Mouse (Mus musculus) E14TG2a.4 (cell line): ENCODE data around the gene Phyhipl.

Source experiments
- H3K27me3 ChIP-seq: 2 replicates; pipeline ENCODE4 v1.6.1; 2014; ENCODE audit warnings: low read length, control low read depth; ENCODE audit not compliant: insufficient read depth
- H3K36me3 ChIP-seq: 2 replicates; pipeline ENCODE4 v1.6.1; 2014; ENCODE audit warnings: low read length, control low read depth; ENCODE audit not compliant: insufficient read depth
- H3K4me1 ChIP-seq: replicated peaks from 2 replicates; pipeline ENCODE4 v1.6.1; 2014; ENCODE audit warnings: low read depth, low read length, control low read depth
- H3K4me3 ChIP-seq: replicated peaks from 2 replicates; pipeline ENCODE4 v1.5.1; 2014; ENCODE audit warnings: mild to moderate bottlenecking, low read length
- H3K9me3 ChIP-seq: 2 replicates; pipeline ENCODE4 v1.6.1; 2014; ENCODE audit warnings: low read length, control low read depth
- CTCF ChIP-seq: conservative IDR thresholded peaks from 2 replicates; pipeline ENCODE4 v1.5.1; 2014; ENCODE audit warnings: low read length
- NANOG ChIP-seq: IDR thresholded peaks from 2 replicates; pipeline ENCODE4 v1.6.1; 2014; ENCODE audit warnings: borderline replicate concordance, low read length, mixed read lengths
- POU5F1 ChIP-seq: IDR thresholded peaks from 2 replicates; pipeline ENCODE4 v1.6.1; 2014; ENCODE audit warnings: low read length, borderline replicate concordance

The Phyhipl gene

DNA sequence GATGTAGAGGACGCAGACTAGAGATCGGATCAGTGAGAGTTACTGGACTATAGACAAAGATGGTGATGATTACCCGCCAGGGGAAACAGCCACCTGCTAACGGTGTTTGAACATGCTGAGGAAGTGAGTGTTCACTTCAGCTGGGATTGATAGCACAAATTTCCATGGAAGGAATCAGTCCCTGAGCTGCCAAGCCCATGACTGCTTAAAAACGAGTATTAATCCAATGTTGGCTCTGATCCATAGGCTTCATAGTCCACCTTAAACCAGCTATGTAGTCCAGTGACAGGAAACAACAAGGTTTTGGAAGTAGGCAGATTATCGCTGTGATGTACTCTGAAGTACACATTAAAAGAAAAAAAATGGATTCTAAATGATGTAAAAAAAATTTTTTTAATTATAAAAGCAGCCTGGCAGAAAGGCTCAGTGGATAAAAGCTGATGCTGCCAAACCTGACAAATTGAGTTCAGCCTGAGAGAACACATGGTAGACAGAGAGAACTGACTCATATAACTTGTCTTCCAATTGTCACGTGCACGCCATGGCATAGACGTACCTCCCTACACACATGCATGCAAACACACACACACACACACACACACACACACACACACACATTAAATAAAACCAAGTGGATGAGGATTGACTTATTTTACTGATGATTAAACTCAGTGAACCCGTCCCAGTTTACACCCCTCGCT lies 14.7 kb downstream of the Phyhipl start:
- Histone ChIP-seq H3K9me3 (no peaks in the 10 kb centered on the region), H3K27me3 (no peaks in the 10 kb centered on the region), H3K4me3 (no peak overlapping the region), H3K4me1 (peaks cover 9% of the 10 kb centered on the region; the same call in 1 of the 2 replicates), H3K36me3 (no peaks in the 10 kb centered on the region)
- TF ChIP-seq CTCF (no peak), NANOG (no peak), POU5F1 (no peak)

DNA sequence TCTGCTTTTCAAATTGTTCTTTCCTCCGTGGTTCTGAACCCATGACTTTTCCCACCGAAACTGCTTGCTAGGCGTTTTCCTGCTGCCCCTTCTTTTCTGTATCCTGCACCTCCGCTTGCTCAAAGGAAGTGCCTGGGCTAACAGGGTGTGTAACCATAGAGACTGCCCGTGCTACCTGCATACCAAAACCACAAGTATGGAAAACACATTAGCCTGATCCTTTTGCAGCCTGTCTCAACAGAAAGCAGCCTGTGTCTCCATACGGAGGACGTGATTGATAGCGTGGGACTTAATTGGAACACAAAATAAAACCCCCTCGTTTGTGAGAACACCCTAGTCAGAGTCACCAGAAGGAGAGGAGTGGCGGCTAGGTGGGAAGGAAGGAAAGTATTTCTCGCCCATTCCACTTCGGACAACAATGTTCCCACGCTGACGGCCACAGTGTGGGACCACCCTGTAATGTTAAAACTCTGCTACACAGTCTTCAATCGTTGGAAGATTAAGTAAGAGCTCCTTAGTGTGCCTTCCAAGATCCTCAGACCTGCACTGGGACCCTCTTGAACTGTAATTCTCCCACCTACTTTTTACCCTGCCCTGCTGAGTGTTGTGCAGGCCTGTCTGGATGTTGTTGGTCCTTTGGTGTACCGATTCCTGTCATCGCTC lies 15.6 kb downstream of the Phyhipl start:
- no peaks in the 10 kb centered on the region for H3K9me3 ChIP-seq
- H3K4me3 ChIP-seq: no peak overlapping the region
- H3K36me3 ChIP-seq: no peaks in the 10 kb centered on the region
- no peaks in the 10 kb centered on the region for H3K27me3 ChIP-seq
- TF ChIP-seq POU5F1: no peak
- no peak for TF ChIP-seq CTCF
- TF ChIP-seq NANOG: no peak
- H3K4me1 ChIP-seq: peaks cover 9% of the 10 kb centered on the region; the same call in 1 of the 2 replicates

DNA sequence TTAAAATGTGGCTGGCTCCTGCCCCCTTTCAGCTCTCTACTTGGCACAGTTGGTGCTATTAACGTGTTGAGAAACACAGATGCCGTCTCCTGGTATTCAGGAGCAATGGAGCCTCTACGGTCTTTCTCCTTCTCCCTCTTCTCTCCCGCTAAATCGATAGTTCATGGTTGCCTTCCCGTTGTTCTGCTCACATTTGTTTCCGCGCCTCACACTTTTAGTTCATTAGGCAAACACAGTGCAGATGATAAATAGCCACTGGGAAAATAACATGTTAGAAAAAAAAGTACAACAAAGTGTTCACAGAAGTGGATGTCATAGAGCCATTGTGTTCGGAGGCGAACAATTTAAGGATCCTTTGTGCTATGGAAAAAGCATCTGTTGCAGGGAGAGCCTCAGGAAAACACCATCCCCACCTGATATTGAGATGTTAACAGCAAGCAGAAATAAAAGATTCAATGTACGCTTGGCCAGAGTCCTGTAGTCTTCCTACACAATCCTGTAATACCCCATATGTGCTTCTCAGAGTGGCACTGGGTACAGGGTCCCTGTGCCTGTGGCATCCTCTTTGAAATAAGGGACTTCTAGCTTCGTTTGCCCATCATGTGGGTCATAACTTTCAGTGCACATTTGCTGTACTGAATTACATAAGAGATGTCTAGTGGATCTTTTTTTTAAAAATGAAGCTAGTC lies 18.0 kb downstream of the Phyhipl start:
- Histone ChIP-seq H3K27me3 (no peaks in the 10 kb centered on the region), H3K9me3 (no peaks in the 10 kb centered on the region), H3K4me3 (no peak overlapping the region), H3K36me3 (no peaks in the 10 kb centered on the region), H3K4me1 (peaks cover 9% of the 10 kb centered on the region; the same call in 1 of the 2 replicates)
- TF ChIP-seq NANOG (no peak), POU5F1 (no peak), CTCF (no peak)

DNA sequence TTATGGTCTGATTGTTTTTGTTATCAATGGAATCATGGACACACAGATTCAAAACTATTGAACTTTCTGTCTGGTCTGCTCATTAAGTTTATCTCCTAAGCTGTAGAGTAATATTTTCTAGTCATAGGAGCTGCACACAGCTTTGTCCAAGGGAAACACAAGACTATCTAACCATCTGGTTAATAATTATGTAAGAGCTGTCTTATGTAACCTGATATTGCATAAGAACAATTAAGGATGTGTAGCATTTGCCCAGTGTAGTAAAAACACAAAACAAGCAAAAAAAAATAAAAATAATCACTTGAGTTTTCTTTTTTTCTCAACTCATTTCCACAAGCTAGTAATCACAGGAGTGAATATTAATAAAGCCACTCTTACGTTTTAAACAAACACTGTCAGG lies 20.5 kb downstream of the Phyhipl start:
- Histone ChIP-seq H3K4me1 (peaks cover 6% of the 10 kb centered on the region; the same call in 1 of the 2 replicates), H3K9me3 (no peaks in the 10 kb centered on the region), H3K36me3 (no peaks in the 10 kb centered on the region), H3K27me3 (no peaks in the 10 kb centered on the region), H3K4me3 (no peak overlapping the region)
- no peak for TF ChIP-seq NANOG
- TF ChIP-seq CTCF: no peak
- no peak for TF ChIP-seq POU5F1

DNA sequence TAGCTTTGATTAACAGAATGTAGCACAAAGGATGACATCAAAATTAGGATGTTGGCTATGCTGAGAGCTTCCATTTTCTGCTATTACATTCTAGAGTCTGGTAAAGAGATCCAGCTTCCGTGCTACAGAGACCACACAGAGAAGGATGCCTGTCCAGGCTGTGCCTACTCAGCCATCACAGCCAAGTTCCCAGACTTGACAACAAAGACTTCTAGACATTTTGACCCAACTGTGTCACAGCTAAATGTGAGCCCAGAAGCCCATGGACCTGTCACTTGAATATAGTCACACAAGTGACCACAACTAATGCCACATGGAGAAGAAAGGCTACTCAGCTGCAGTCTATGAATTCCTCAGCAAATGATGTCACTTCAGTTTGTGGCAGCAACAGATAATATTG lies 24.6 kb downstream of the Phyhipl start:
- Histone ChIP-seq H3K9me3 (no peaks in the 10 kb centered on the region), H3K36me3 (no peaks in the 10 kb centered on the region), H3K4me3 (no peak overlapping the region), H3K27me3 (no peaks in the 10 kb centered on the region), H3K4me1 (no peaks in the 10 kb centered on the region)
- no peak for TF ChIP-seq CTCF
- no peak for TF ChIP-seq NANOG
- no peak for TF ChIP-seq POU5F1

DNA sequence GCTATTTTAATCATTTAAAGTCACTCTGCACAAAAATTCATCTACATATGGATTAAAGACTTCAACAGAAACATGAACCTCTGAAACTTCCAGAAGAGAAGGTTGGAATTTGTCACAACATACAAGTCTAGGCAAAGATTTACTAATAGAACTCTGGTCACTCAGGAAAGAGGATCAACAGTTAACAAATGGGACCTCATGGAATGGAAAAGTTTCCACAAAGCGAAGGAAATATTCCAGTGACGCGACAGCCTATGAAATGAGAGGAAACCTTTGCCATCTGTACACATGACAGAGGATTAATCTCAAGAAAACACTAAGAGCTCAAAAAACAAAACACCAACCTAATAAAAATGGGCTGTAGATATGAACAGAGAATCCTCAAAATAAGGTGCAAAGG lies 32.3 kb downstream of the Phyhipl start:
- no peaks in the 10 kb centered on the region for H3K9me3 ChIP-seq
- H3K27me3 ChIP-seq: no peaks in the 10 kb centered on the region
- H3K4me1 ChIP-seq: no peaks in the 10 kb centered on the region
- no peak overlapping the region for H3K4me3 ChIP-seq
- TF ChIP-seq NANOG (no peak), CTCF (no peak), POU5F1 (no peak)
- H3K36me3 ChIP-seq: no peaks in the 10 kb centered on the region

DNA sequence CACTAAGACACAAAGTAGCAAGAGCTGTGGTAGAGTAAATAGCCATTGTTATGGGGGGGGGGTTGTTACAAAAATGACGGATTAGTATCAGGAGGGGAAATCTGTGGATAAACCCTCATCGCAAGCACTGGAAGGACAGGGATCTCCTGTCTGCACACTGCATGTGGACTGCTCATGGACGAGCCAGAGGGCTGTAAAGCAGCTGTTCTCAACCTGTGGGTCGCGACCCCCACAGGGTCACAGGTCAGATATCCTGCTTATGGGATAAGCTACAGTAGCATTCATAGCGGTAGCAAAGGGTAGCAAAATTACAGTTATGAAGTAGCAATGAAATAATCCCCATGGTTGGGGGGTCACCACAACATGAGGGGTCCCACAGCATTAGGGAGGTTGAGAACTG lies 39.4 kb downstream of the Phyhipl start:
- no peaks in the 10 kb centered on the region for H3K9me3 ChIP-seq
- no peak overlapping the region for H3K4me3 ChIP-seq
- TF ChIP-seq CTCF: no peak
- no peak for TF ChIP-seq NANOG
- TF ChIP-seq POU5F1: no peak
- H3K27me3 ChIP-seq: no peaks in the 10 kb centered on the region
- H3K36me3 ChIP-seq: no peaks in the 10 kb centered on the region
- peaks cover 9% of the 10 kb centered on the region; the same call in 1 of the 2 replicates for H3K4me1 ChIP-seq

DNA sequence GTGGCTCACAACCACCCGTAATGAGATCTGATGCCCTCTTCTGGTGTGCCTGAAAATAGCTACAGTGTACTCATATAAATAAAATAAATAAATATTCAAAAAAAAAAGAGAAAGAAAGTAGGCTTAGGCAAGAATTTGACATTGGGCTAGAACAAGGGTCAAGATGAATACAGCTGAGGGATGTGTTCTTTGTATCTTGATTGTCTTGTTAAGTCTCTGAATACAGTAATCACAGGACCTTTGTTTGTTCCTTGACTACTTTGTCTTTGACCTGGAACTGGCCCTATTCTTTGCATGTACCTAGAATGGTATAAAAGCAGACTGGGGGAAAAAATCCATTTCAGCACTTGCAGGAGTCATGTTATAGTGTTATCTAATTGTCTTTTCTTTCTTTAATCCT lies 44.1 kb downstream of the Phyhipl start:
- no peaks in the 10 kb centered on the region for H3K9me3 ChIP-seq
- H3K4me1 ChIP-seq: peaks cover 9% of the 10 kb centered on the region; the same call in 1 of the 2 replicates
- peak; percentile 99 for TF ChIP-seq NANOG
- TF ChIP-seq CTCF: no peak
- TF ChIP-seq POU5F1: no peak
- H3K4me3 ChIP-seq: no peak overlapping the region
- H3K27me3 ChIP-seq: no peaks in the 10 kb centered on the region
- H3K36me3 ChIP-seq: no peaks in the 10 kb centered on the region
